ENCODE assay signal across 30 mouse cellular contexts in genomic region chr5:73517299-73517698, GRCm38 (mm10).
"Had no signal": no experiment of that assay in that cellular context is flagged by ENCODE, and none has a peak within 500 bp of the region (broad histone marks: within the 10 kb centered on the region; RNA-seq: fewer than 3 reads in every experiment).

No protein-coding gene starts in this region.

- H3K4me3 ChIP-seq: left cerebral cortex, adult 2 months; limb, embryonic 10.5 days; limb, embryonic 12.5 days; limb, embryonic 13.5 days; limb, embryonic 15.5 days; liver, embryonic 12.5 days; liver, embryonic 13.5 days; liver, embryonic 15.5 days; lung, embryonic 15.5 days; megakaryocyte, embryonic 14.5 days; midbrain, embryonic 10.5 days; midbrain, embryonic 12.5 days; midbrain, embryonic 13.5 days; midbrain, embryonic 15.5 days; myocyte had no signal

- H3K9ac ChIP-seq: limb, embryonic 12.5 days; limb, embryonic 13.5 days; limb, embryonic 15.5 days; liver, embryonic 12.5 days; liver, embryonic 13.5 days; liver, embryonic 14.5 days; liver, embryonic 15.5 days; liver, postnatal 0 days; lung, embryonic 14.5 days; lung, embryonic 15.5 days; midbrain, embryonic 12.5 days; midbrain, embryonic 13.5 days; midbrain, embryonic 15.5 days had no signal

- H3K36me3 ChIP-seq: liver, embryonic 13.5 days; liver, embryonic 15.5 days had no signal

- H3K27me3 ChIP-seq: limb, embryonic 12.5 days; limb, embryonic 13.5 days; limb, embryonic 15.5 days; liver, embryonic 12.5 days; liver, embryonic 13.5 days; liver, embryonic 15.5 days; lung, embryonic 15.5 days; megakaryocyte, embryonic 14.5 days; midbrain, embryonic 12.5 days; midbrain, embryonic 13.5 days; midbrain, embryonic 15.5 days had no signal

- ATAC-seq: liver, embryonic 12.5 days; liver, postnatal 0 days; lung, postnatal 0 days; midbrain, embryonic 13.5 days; midbrain, embryonic 15.5 days had no signal

- H3K9me3 ChIP-seq: limb, embryonic 10.5 days; limb, embryonic 12.5 days; limb, embryonic 13.5 days; limb, embryonic 15.5 days; liver, embryonic 12.5 days; liver, embryonic 13.5 days; liver, embryonic 15.5 days; lung, embryonic 15.5 days; megakaryocyte, embryonic 14.5 days; midbrain, embryonic 10.5 days; midbrain, embryonic 12.5 days; midbrain, embryonic 13.5 days; midbrain, embryonic 15.5 days had no signal

- H3K4me1 ChIP-seq: limb, embryonic 10.5 days; limb, embryonic 12.5 days; limb, embryonic 13.5 days; limb, embryonic 15.5 days; liver, embryonic 12.5 days; liver, embryonic 13.5 days; liver, embryonic 15.5 days; lung, embryonic 15.5 days; midbrain, embryonic 10.5 days; midbrain, embryonic 12.5 days; midbrain, embryonic 13.5 days; midbrain, embryonic 15.5 days had no signal

- DNase-seq: left cerebral cortex, postnatal 4 days; liver; liver, embryonic 13.5 days; liver, postnatal 0 days; lung, adult 18-20 months; lung, adult 2 months; lung, embryonic 14.5 days; lung, postnatal 10 days; lung, postnatal 14 days; lung, postnatal 36 days; lung, postnatal 4 days; midbrain, embryonic 14.5 days had no signal

- H3K27ac ChIP-seq: left cerebral cortex, adult 2 months; limb, embryonic 10.5 days; limb, embryonic 12.5 days; limb, embryonic 13.5 days; limb, embryonic 15.5 days; liver, embryonic 12.5 days; liver, embryonic 13.5 days; liver, embryonic 14.5 days; liver, embryonic 15.5 days; lung, embryonic 15.5 days; macrophage; midbrain, embryonic 10.5 days; midbrain, embryonic 12.5 days; midbrain, embryonic 13.5 days; midbrain, embryonic 15.5 days had no signal

- H3K4me2 ChIP-seq: limb, embryonic 12.5 days; limb, embryonic 13.5 days; limb, embryonic 15.5 days; liver, embryonic 12.5 days; liver, embryonic 13.5 days; liver, embryonic 15.5 days; lung, embryonic 14.5 days; lung, embryonic 15.5 days; midbrain, embryonic 11.5 days; midbrain, embryonic 12.5 days; midbrain, embryonic 13.5 days; midbrain, embryonic 15.5 days had no signal
